Mouse (Mus musculus) layer of hippocampus, adult 18-20 months (tissue): ENCODE measurements around the gene Chd2. TPM values are rescaled to one million over a fixed set of nuclear protein-coding genes. Genes with fewer than 3 reads are reported as not detected.
"Not testable (repeated sequence)": the region's sequence is repeated elsewhere in the genome, so short reads cannot be mapped to it uniquely, and the experiment has no call there.

Experiments
- DNase-seq, 2 experiments: peaks; one replicate each; pipeline ENCODE4 v3.0.0; 2022; ENCODE audit warnings: low spot score in 2 of 2
- total RNA-seq, 2 experiments: library from RNA; stranded (reverse); gene quantifications; 2 replicates each; pipeline ENCODE4 v1.2.3; 2021

Gene Chd2
- total RNA-seq, 2 experiments from 2014 or later, result 50.7 to 55.7 TPM

DNA sequence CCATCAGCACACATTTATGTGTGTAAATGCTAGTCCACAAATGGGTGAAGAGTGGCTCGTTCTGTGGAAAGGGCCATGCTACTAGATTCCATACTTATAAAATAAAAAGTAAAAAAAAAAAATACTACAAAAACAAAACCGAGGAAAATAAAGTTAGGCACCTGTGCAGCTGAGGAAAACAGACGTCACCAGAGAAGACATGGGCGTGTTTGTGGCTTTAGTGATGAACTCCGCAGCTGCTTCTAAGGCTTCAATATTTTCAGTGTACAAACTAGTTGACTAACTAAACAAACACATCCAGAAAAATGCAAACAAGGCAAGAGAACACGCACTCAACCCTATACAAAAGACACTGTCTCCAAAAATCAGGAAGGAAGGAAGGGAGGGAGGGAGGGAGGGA is 18.4 kb downstream of the Chd2 start:
- DNase-seq, result no peak

DNA sequence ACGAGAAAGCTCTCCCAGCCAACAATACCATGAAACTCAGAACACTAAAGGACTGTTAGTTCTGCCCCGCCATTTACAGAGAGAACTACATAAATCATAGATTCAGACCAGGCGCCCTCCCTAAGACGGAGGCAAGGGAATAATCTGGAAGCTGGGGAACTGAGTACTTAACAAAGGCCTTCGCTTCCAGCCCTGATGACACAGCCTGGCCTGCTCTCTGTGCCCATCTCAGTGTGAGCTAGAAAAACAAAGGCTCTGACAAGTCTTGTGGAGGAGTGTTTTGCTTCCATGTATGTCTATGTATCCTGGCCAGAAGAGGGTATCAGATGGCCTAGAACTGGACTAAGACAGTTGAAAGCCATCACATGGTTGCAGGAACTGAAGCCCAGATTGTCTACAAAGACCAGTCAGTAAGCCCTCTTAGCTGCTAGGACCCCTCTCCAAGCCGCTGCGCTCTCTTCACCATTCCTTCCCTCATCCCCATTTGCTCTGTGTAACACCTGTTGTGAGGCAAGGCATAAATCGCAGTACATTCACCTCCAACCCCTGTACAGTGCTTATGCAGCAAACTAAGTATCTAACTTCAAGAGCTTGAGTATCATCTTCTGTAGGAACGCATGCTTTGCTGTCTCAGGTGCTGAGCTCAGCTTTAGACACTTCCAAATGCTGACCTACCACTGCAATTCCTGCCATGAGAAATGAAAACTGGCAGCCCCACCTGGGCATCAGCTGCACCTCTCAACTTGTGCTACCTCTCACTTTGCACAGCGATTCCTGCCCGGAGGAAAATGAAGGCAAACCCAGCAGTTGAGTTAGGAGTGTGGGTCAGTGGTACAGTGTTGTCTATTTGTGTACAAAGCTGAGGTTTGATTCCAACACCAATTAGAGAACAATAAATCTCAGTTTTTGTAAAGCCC is 20.1 kb downstream of the Chd2 start:
- DNase-seq, result no peak

DNA sequence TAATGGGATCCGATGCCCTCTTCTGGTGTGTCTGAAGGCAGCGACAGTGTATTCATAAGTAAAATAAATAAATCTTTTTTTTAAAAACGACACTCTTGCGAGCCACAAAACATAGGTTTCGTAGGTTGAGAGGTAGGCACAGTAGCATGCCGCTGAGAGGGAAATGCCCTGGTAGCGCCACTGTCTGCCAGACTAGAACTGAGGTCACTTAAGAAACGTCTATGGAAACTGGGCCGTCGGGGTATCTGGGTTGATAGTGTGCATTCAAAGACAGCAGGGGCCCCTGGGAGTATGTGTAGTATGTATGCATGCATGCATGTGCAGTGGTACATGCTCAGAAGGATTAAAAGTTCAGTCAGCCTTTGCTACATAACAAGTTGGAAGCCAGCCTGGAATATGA is 21.4 kb downstream of the Chd2 start:
- DNase-seq, result no peak

- DNase-seq, result no peak
Measured at GRCm38 (mm10) chr7:73519060-73519796, 22.4 kb downstream of the Chd2 start.

DNA sequence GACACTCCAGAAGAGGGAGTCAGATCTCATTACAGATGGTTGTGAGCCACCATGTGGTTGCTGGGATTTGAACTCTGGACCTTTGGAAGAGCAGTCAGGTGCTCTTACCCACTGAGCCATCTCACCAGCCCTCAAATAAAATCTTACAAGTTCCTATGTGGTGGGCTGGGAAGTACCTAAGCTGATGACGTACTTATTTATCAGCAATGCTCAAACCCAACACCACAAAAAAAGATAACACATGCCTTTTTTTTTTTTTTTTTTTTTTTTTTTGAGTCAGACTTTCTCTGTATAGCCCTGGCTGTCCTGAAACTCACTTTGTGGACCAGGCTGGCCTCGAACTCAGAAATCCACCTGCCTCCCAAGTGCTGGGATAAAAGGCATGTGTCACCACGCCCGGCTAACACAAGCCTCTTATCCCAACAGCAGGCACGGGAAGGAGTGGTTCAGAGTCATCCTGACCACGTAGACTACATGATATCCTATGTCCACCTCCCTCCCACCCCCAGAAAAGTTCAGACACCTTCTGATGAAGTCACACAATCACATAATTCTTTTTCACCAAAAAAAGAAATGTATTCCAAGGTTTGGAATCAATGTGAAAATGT is 23.2 kb downstream of the Chd2 start:
- DNase-seq, result not testable (repeated sequence)

- DNase-seq, result no peak
Measured at GRCm38 (mm10) chr7:73517432-73518054, 24.1 kb downstream of the Chd2 start.

DNA sequence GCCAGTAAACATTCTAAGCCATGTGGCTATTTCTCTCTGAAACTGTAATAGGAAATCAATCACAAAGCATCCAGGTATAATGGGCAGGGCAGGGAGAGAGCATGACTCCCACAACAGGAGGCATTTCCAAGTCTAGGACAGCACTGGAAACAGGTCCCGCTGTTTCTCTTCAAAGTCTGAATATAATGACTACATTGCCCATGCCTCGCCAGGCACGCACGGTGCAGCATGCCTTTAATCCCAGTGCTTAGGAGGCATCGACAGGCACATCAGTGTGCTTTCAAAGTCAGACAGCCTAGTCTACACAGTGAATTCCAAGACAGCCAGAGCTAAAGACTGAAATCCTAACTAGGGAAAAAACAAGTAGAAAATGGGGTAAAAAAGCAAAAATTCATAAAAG is 24.8 kb downstream of the Chd2 start:
- DNase-seq, result no peak

GRCm38 (mm10) chr7:73514560-73514959 is 27.1 kb downstream of the Chd2 start:
- DNase-seq, result no peak

- DNase-seq, result no peak
Measured at GRCm38 (mm10) chr7:73512422-73512821, 29.2 kb downstream of the Chd2 start.

GRCm38 (mm10) chr7:73508688-73509087 is 32.9 kb downstream of the Chd2 start:
- DNase-seq, result no peak

DNA sequence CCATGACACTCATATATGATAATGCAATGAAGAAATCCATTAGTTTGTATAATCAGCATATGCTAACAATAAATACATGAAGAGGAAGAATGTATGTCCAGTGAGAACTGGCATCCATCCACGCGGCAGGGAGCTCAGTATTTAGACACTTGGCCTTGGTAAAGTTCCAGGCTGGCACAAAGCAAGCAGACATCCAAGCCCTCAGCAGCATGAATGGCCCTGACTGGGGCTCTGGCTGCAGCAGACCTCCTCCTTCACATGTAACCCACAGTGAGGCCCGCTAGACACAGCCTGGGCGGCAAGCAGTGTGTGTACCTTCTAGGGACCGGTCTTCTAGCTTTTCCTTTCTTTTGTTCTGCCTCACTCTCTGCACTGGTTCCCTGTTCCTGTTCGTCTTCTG is 34.1 kb downstream of the Chd2 start:
- DNase-seq, result no peak

GRCm38 (mm10) chr7:73506852-73507251 is 34.8 kb downstream of the Chd2 start:
- DNase-seq, result no peak

GRCm38 (mm10) chr7:73505266-73505665 is 36.4 kb downstream of the Chd2 start:
- no peak for DNase-seq

DNA sequence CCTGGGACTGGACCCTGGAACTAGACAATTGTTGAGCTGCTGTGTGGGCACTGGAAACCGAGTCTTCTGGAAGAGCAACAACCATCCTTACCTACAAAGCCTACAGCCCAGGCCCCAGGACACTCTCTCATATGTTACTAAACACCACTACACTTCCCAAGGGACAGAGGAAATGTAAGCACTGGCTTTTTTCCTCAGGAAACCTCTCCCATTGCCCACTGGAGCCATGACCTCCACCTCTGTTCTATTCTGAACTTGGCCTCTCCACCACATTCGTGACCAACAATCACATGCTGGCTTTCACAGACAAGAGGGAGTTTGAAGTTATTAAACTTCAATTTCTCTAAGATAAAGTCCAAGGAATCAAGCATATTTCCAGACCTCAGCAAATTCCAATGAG is 43.4 kb downstream of the Chd2 start:
- no peak for DNase-seq

- DNase-seq, result no peak
Measured at GRCm38 (mm10) chr7:73489261-73489660, 52.4 kb downstream of the Chd2 start.

DNA sequence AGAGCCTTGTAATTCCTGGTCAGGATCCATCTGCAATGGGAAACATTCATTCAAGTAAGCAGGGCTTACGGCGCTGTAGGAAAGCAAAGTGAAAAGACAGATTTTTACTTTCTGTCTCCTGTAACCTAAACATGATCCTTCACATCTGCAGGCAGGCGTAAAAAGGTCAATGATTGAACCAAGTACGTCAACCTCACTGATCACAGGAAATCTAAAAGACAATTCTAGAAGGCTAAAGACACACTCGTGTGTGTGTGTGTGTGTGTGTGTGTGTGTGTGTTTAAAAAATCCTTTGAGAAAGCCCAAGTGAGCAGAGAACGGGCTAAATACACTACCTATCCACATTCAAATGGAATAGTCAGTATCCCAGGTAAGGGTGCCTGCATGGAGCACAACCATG is 60.5 kb downstream of the Chd2 start:
- DNase-seq, result no peak

- DNase-seq, result no peak
Measured at GRCm38 (mm10) chr7:73479506-73479905, 62.1 kb downstream of the Chd2 start.

DNA sequence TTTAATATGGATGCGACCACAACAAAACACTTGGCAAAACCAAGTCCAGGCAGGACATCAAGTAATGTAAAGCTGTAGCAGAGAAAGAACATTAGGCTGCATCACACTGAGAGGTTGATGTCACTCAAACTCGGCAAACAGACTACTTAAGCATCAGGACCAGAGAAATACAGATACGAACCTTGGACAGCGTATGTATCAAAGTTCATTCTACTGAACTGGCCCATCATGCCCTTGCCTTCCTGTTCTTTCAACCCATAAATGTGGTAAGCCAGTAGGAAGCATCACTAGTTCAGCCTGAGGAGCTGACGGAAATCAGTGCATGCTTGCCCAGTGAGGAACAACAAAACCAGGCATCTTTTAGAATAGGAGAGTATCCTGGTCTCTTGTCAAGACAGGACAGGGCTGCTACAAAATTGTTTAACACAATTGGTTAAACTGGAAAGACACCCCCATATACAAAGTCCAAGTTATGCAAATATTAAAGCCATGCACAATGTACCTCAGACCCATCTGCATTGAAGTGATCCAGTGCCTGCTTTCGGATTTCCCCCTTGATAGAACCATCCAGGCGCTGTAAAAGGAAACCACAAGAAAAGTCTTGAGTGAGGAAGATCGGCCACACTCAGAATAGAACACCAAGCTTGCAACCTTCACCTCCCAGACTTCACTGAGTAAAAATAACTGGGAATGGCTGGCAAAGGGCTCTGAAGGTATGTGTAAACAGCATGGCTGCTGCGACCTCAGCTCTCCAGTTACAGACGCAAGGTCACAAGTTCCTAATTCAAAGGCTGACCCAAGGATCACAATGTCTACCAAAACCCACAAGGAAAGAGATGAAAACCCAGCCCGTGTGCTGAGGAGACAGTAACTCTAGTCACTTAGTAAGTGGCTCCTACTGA is 63.2 kb downstream of the Chd2 start:
- DNase-seq, result no peak

GRCm38 (mm10) chr7:73467741-73468140 is 73.9 kb downstream of the Chd2 start:
- no peak for DNase-seq

DNA sequence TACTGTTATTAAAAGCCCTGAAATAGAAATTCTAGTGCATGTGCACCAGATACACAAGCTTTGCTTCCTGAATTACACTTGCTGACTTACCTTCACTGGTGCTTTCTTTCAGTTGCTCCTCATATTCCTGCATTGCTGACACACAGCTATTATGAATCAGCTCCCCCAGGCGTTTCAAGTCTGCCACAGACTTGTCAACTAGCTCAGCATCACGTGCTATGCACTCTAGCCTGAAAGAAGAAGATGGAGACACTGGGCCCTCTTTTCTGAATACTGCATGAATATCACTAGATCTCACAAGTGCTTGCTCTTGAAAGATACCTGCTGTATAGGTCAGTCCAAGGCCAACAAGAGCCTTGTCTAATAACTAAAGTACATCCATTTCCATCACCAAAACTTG is 78.1 kb downstream of the Chd2 start:
- no peak for DNase-seq

GRCm38 (mm10) chr7:73454113-73454512 is 87.5 kb downstream of the Chd2 start:
- DNase-seq, result no peak
